Mouse (Mus musculus) thymus, adult 2 months (tissue): ENCODE measurements around the gene Lmx1b. TPM values are rescaled to one million over a fixed set of nuclear protein-coding genes. Genes with fewer than 3 reads are reported as not detected.

ENCODE experiments used
- DNase-seq: peaks from one replicate; pipeline ENCODE4 v3.0.0; 2021
- H3K27ac ChIP-seq: fragments of 200-500 bp; 2 replicates; pipeline ENCODE4 v1.5.1; 2012; ENCODE audit warnings: low read length, control low read depth; ENCODE audit not compliant: control insufficient read depth, insufficient read depth
- H3K27me3 ChIP-seq: fragments of 200-500 bp; 2 replicates; pipeline ENCODE4 v1.6.1; 2012; ENCODE audit warnings: mild to moderate bottlenecking, low read length, moderate library complexity, mixed read lengths; ENCODE audit not compliant: control insufficient read depth, insufficient read depth
- H3K36me3 ChIP-seq: fragments of 200-500 bp; 2 replicates; pipeline ENCODE4 v1.6.1; 2012; ENCODE audit warnings: mild to moderate bottlenecking, low read length, moderate library complexity; ENCODE audit not compliant: control insufficient read depth, insufficient read depth
- H3K4me1 ChIP-seq: fragments of 200-500 bp; replicated peaks from 2 replicates; pipeline ENCODE4 v1.6.1; 2012; ENCODE audit warnings: low read length; ENCODE audit not compliant: control insufficient read depth, insufficient read depth
- H3K4me3 ChIP-seq: fragments of 200-500 bp; 2 replicates; pipeline ENCODE4 v1.5.1; 2012; ENCODE audit warnings: mild to moderate bottlenecking, low read length, control low read depth, moderate library complexity; ENCODE audit not compliant: control insufficient read depth, insufficient read depth
- CTCF ChIP-seq: fragments of 200-500 bp; IDR thresholded peaks from 2 replicates; pipeline ENCODE4 v1.5.1; 2012; ENCODE audit warnings: mild to moderate bottlenecking, control low read depth, low read length, moderate library complexity, borderline replicate concordance; ENCODE audit not compliant: control insufficient read depth, poor library complexity, insufficient read depth; ENCODE audit errors: extremely low read depth
- POLR2A ChIP-seq: fragments of 200-500 bp; IDR thresholded peaks from 2 replicates; pipeline ENCODE4 v1.6.1; 2012; ENCODE audit warnings: mild to moderate bottlenecking, low read length, control low read depth, moderate library complexity; ENCODE audit not compliant: control insufficient read depth, poor library complexity, insufficient read depth; ENCODE audit errors: extremely low read depth
- WGBS: fragments of 180-500 bp; shearing (Covaris S2); methylation state at CpG from one replicate; pipeline ENCODE4 v1.1.7; 2018; 5-methylcytosine and 5-hydroxymethylcytosine counted together
- polyA plus RNA-seq: library from polyadenylated mRNA; depleted of rRNA; stranded (reverse); fragments of >200 nt; gene quantifications from 2 replicates; pipeline ENCODE4 v1.2.3, GENCODE M21; 2012

Lmx1b gene
- polyA plus RNA-seq, 1 experiment: 0.04 TPM

DNA sequence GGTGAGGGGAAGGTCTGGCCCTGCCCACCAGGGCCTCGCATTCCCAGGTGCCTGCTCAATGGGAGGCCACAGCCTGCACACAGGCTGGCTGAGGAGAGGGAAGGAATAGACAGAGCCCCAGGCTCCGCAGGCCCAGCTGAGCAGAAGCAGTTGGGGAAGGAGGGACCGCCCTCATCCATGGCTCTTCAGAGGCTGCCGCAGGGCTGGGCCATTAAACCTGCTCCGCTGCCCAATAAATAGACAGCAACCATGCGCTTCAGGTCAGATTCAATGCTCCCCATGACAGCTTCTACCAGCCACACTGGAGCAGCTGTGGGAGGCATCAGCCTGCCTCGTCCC lies 45.3 kb downstream of the Lmx1b start:
- Histone ChIP-seq H3K4me3 (no peak overlapping the region), H3K36me3 (no peaks in the 10 kb centered on the region), H3K27ac (no peak overlapping the region), H3K27me3 (no peaks in the 10 kb centered on the region), H3K4me1 (no peaks in the 10 kb centered on the region)
- TF ChIP-seq POLR2A: no peak
- TF ChIP-seq CTCF: no peak
- 76% methylated on average over 7 of the region's 7 CpGs for WGBS
- DNase-seq: no peak

DNA sequence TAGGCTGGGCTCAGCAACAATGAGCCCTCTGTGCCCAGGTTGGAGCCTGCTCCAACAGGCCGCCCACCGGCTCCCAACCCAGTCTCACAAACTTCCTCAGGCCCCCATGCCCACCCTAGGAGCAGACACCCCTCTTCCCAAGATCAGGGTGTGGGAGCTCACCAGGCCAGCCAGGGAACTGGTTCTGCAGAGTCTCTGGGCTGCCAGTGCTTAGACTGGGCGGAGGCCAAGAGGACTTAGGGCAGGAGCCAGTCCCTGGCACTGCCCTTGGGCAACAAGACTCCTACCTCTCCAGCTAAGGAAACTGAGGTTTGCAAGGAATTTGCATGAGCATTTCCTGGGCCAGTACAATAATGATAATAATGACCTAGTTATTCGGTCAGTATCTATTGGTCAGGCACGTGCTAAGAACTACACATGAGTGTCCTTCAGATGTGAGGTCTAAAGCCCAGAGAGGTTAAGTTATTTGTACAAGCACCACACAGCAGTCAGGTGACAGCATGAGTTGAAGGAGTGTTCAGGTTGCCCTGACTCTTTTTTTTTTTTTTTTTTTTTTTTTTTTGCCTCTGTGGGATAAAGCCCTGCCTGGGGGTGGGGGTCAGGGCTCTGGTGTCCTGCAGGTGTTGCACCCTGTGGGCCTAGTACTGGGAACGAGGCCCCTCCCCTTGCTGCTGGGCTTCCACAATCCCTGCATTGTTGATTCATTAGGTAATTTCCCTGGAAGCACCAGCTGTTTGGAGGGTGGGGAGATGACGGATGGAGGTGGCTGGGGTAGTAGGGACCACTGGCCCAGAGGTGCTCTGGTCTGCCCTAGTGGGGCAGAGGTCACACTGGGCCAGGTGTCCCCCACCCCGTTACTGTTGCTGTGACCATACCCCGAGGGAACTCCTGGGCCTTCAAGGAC lies 45.9 kb downstream of the Lmx1b start:
- TF ChIP-seq POLR2A: no peak
- Histone ChIP-seq H3K27ac (no peak overlapping the region), H3K4me1 (no peaks in the 10 kb centered on the region), H3K27me3 (no peaks in the 10 kb centered on the region), H3K4me3 (no peak overlapping the region), H3K36me3 (no peaks in the 10 kb centered on the region)
- 85% methylated on average over 9 of the region's 9 CpGs for WGBS
- DNase-seq: no peak

DNA sequence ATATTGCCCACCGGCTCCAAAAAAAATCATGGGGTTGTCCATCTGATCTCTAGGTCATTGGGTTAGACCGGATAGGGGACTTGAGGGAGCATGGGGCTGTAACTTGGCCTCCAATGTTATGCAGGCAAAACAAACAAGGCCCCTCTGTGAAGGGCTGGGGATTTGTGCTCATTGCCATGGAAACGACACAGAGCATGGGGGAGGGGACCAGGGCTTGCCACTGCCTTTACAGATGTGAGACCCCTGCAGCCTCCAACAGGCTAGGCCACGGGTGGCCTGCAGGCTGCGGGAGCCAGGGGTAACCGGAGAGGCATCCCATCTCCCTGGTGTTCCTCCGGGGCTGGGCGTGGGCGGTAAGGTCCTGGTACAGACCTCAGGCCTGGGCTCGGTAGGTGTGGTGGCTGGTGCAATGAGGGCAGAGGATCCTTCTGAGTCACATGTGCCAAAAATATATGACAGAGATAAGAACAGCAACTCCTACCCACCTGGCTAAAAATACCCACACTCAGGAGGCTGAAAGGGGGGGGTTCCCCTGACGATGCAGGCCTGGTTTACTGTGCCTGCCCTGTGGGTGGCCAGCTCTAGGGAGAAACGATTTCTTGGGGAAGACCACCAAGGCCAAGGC lies 47.3 kb downstream of the Lmx1b start:
- WGBS: 74% methylated on average over 12 of the region's 12 CpGs
- no peaks in the 10 kb centered on the region for H3K4me1 ChIP-seq
- DNase-seq: no peak
- H3K4me3 ChIP-seq: no peak overlapping the region
- TF ChIP-seq CTCF (no peak), POLR2A (no peak)
- H3K27ac ChIP-seq: no peak overlapping the region
- H3K27me3 ChIP-seq: no peaks in the 10 kb centered on the region
- H3K36me3 ChIP-seq: no peaks in the 10 kb centered on the region

DNA sequence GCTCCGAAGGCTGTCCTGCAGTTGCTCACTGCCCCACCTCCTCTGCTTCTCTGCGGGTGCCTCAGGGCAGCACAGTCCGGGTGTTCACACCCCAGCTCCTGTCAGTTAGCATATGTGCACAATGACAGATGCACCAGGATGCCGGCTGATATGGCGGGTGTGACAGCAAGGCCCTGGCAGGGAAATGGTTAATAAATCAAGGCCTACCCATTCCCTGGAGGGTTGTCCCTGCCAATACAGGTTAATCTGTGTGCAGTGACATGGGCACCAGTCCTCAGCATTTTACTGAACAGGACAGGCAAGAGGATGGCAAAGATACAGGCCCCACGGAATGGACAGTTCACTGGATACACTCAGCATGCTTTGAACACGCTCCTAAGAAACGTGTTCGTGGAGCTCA lies 51.0 kb downstream of the Lmx1b start:
- no peaks in the 10 kb centered on the region for H3K4me1 ChIP-seq
- no peak for TF ChIP-seq CTCF
- no peak for TF ChIP-seq POLR2A
- DNase-seq: no peak
- WGBS: 92% methylated on average over 9 of the region's 9 CpGs
- H3K36me3 ChIP-seq: no peaks in the 10 kb centered on the region
- H3K27me3 ChIP-seq: no peaks in the 10 kb centered on the region
- no peak overlapping the region for H3K4me3 ChIP-seq
- H3K27ac ChIP-seq: no peak overlapping the region

DNA sequence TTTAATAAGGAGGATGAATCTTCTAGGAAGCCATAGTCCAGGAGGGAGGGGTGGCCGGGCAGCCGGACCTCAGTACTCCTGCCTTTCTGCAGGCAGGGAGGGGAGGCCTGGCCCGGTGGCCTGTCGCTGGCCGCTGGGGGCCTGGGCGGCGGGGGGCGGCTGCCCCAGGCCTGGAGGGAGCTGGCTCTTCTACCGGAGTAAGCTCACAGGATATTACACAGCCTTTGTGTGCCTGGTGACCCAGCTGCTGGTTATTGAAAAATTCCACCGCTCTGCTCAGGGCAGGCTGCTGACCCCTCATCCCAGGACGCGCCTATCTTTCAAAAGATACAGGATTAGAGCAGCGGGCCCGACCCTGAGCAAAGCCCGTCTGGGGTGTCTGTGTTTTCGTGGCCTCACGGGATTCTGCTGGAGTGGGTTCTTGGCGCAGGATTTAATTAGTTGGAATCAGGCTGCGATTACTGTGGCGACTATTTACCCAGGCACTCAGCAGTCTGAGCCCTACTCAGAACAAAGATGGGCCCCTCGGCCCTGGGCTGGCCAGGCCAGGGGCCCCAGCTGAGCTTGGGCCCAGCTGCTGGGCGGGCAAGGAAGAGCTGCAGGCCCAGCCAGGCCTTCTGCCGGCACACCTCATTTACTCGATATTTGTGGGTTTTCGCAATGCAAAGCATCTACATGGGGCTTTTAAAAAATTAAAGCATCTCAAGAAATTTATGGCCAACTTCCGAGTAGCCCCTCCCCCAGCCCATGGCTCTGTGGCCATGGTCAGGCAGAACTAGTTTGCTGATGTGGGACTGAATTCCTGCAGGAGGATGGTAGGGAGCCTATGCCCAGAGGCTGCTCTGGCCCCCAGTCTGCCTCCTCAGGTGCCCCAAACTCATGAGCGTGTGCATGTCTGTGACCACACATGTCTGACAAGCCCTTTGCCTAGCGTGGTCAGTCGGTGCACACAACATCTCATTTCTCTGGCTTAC lies 55.1 kb downstream of the Lmx1b start:
- TF ChIP-seq POLR2A (no peak), CTCF (no peak)
- Histone ChIP-seq H3K27ac (no peak overlapping the region), H3K27me3 (peaks cover 8% of the 10 kb centered on the region; the same call in 1 of the 2 replicates), H3K36me3 (no peaks in the 10 kb centered on the region), H3K4me3 (no peak overlapping the region), H3K4me1 (no peaks in the 10 kb centered on the region)
- WGBS: 71% methylated on average over 29 of the region's 29 CpGs
- no peak for DNase-seq

DNA sequence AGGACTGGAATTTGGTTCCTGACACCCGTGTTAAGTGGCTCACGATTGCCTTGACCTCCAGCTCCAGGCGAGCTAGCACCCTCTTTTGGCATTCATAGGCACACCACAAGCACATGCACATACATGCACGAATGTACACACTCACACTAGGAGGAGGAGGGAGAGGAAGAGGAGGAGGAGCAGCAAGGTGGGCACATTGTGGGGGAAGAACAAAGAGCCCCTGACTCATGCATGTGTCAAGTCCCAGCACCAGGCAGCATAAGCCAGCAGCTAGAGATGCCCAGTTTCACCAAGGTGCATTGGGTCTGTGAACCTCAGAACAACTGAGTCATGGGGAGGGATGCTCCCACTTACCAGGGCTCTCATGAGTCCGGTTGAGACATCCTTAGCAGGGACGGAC lies 56.5 kb downstream of the Lmx1b start:
- H3K4me3 ChIP-seq: no peak overlapping the region
- H3K4me1 ChIP-seq: no peaks in the 10 kb centered on the region
- TF ChIP-seq CTCF: no peak
- TF ChIP-seq POLR2A: no peak
- WGBS: 28% methylated on average over 6 of the region's 6 CpGs
- no peaks in the 10 kb centered on the region for H3K36me3 ChIP-seq
- DNase-seq: no peak
- H3K27ac ChIP-seq: no peak overlapping the region
- H3K27me3 ChIP-seq: peaks cover 11% of the 10 kb centered on the region; the same call in 1 of the 2 replicates
